Comparison of ENCODE assay signal across 24 mouse cellular contexts in genomic region chr5:115091015-115091414, GRCm38 (mm10). TPM values are rescaled to one million over a fixed set of nuclear protein-coding genes. Genes with fewer than 3 reads are reported as not detected.
DNase-seq lines count a peak whose midpoint lies in the region; ATAC-seq and TF ChIP-seq lines count a peak whose summit lies in the region.
"Had no signal": no experiment of that assay in that cellular context is flagged by ENCODE, and none has a peak within 500 bp of the region (broad histone marks: within the 10 kb centered on the region; RNA-seq: fewer than 3 reads in every experiment).

No protein-coding gene starts in this region.

- H3K9ac ChIP-seq in ES-E14 (ENCODE audit: insufficient read depth, low read depth, low read length, poor library complexity, severe bottlenecking) = no peak overlapping the region
- H3K9ac ChIP-seq in hindbrain, embryonic 13.5 days = no peak overlapping the region
- H3K9ac ChIP-seq: embryonic facial prominence, embryonic 15.5 days; heart, embryonic 15.5 days; hindbrain, embryonic 15.5 days had no signal

- peak overlapping the region; percentile 28; the same call in 1 of the 2 replicates for H3K27ac ChIP-seq in ES-E14 (ENCODE audit: insufficient read depth, low read depth, low read length, poor library complexity, severe bottlenecking)
- no peak overlapping the region for H3K27ac ChIP-seq in hindbrain, embryonic 13.5 days
- H3K27ac ChIP-seq: embryonic facial prominence, embryonic 15.5 days; forebrain, embryonic 10.5 days; heart, embryonic 15.5 days; hindbrain, embryonic 10.5 days; hindbrain, embryonic 15.5 days had no signal

- H3K36me3 ChIP-seq in ES-E14 (ENCODE audit: control insufficient read depth, insufficient read depth, low read length, poor library complexity, severe bottlenecking) = peaks cover 38% of the 10 kb centered on the region
- H3K36me3 ChIP-seq in hindbrain, embryonic 13.5 days = peaks cover 77% of the 10 kb centered on the region

- H3K4me2 ChIP-seq in hindbrain, embryonic 13.5 days = no peak overlapping the region
- H3K4me2 ChIP-seq: embryonic facial prominence, embryonic 15.5 days; heart, embryonic 11.5 days; heart, embryonic 15.5 days; hindbrain, embryonic 15.5 days had no signal

- no peak for DNase-seq in ES-E14 (ENCODE audit: low read depth, low spot score)
- DNase-seq in induced T-regulatory cell, adult 2 months (ENCODE audit: low read depth) = peak; percentile 31
- peak; percentile 57 for DNase-seq in large intestine, adult 2 months (ENCODE audit: low read depth, low spot score)
- DNase-seq in ovary, postnatal 36 days (ENCODE audit: low spot score) = no peak
- DNase-seq in heart, adult 9 months (ENCODE audit: low spot score in 2 of 2) = no peak
- DNase-seq: adrenal gland, adult 8-10 months; adrenal gland, postnatal 36 days; cerebellum, adult 2 months; cerebellum, postnatal 14 days; embryo, embryonic 11 days; gastrocnemius, postnatal 36 days; heart, adult 18-20 months; heart, postnatal 14 days had no signal

- H3K27me3 ChIP-seq in hindbrain, embryonic 13.5 days = no peaks in the 10 kb centered on the region
- H3K27me3 ChIP-seq: embryonic facial prominence, embryonic 15.5 days; heart, embryonic 15.5 days; hindbrain, embryonic 15.5 days; Patski had no signal

- in situ Hi-C loops in ES-E14 (cut with MboI; ENCODE audit: low sequenced_read_pairs in 2 of 2, unreplicated experiment in 2 of 2) = no loop called here

- no peaks in the 10 kb centered on the region for H3K9me3 ChIP-seq in ES-E14 (ENCODE audit: control insufficient read depth, insufficient read depth, low read depth, low read length)
- no peaks in the 10 kb centered on the region for H3K9me3 ChIP-seq in hindbrain, embryonic 13.5 days
- H3K9me3 ChIP-seq: embryonic facial prominence, embryonic 15.5 days; forebrain, embryonic 10.5 days; heart, embryonic 15.5 days; hindbrain, embryonic 15.5 days had no signal

- H3K4me3 ChIP-seq in ES-E14 (ENCODE audit: insufficient read depth in 1 of 2, low read depth in 1 of 2, low read length in 2 of 2, poor library complexity in 1 of 2, severe bottlenecking in 1 of 2) = no peak overlapping the region
- H3K4me3 ChIP-seq in hindbrain, embryonic 13.5 days = no peak overlapping the region
- H3K4me3 ChIP-seq: embryonic facial prominence, embryonic 15.5 days; erythroblast, embryonic 14.5 days; forebrain, embryonic 10.5 days; heart, embryonic 15.5 days; hindbrain, embryonic 10.5 days; hindbrain, embryonic 15.5 days had no signal

- peaks cover 5 to 8% of the 10 kb centered on the region in 2 experiments; a peak in 3 of 4 replicates for H3K4me1 ChIP-seq in ES-E14 (ENCODE audit: control insufficient read depth in 2 of 2, insufficient read depth in 2 of 2, low read length in 2 of 2, poor library complexity in 1 of 2)
- no peaks in the 10 kb centered on the region for H3K4me1 ChIP-seq in hindbrain, embryonic 13.5 days (replicated peaks)
- H3K4me1 ChIP-seq: embryonic facial prominence, embryonic 15.5 days; forebrain, embryonic 10.5 days; hindbrain, embryonic 10.5 days; hindbrain, embryonic 15.5 days had no signal

- no peak for ATAC-seq in hindbrain, embryonic 13.5 days (ENCODE audit: low FRiP score)
- ATAC-seq: forebrain, embryonic 14.5 days; Patski had no signal

- 18% methylated on average over 3 of the region's 3 CpGs for WGBS in large intestine, adult 2 months
- 92% methylated on average over 3 of the region's 3 CpGs for WGBS in hindbrain, embryonic 13.5 days

TF ChIP-seq in ES-E14, 5 proteins besides CTCF, POLR2A, EP300 and RAD21:
- TF ChIP-seq HCFC1 (IDR thresholded peaks at IDR 0.05; ENCODE audit: borderline replicate concordance, insufficient read depth, low read length) (no peak), MAFK (IDR thresholded peaks at IDR 0.05; ENCODE audit: insufficient read depth, low read depth, low read length) (no peak), ZNF384 (IDR thresholded peaks at IDR 0.05; ENCODE audit: low read depth, low read length) (no peak), ZC3H11A (IDR thresholded peaks at IDR 0.05; ENCODE audit: borderline replicate concordance, low read depth, low read length) (no peak), CHD2 (IDR thresholded peaks at IDR 0.05; ENCODE audit: low read depth, low read length) (no peak)
TF ChIP-seq in ES-E14: peak in this region for 0.

RNA-seq across cellular contexts. Expression of gene Gm10401, which starts 7.1 kb away (rescaled TPM):
- total RNA-seq in ES-E14 (2012; rRNA removed) = 5.8 and 7.7 TPM in 2 replicates
- 0.23 and 0.32 TPM in 2 replicates for polyA plus RNA-seq in large intestine, adult 2 months (2012; rRNA removed)
- polyA plus RNA-seq in hindbrain, embryonic 13.5 days (2015; fragmentation: Nextera tagmentation; extraction: Ambion mirVana) = 42.7 and 44.4 TPM in 2 replicates
- total RNA-seq: adrenal gland, adult 8-10 months; adrenal gland, postnatal 36 days; gastrocnemius, adult 8-10 months; gastrocnemius, postnatal 36 days; heart, adult 18-20 months; heart, postnatal 14 days had no signal
- polyA plus RNA-seq: cerebellum, adult 2 months; erythroblast, embryonic 14.5 days; Patski had no signal

RNA-seq across cellular contexts. Expression of gene Acads, which starts 28.1 kb away (rescaled TPM):
- 41.1 and 43.6 TPM in 2 replicates for total RNA-seq in ES-E14 (2012; rRNA removed)
- polyA plus RNA-seq in large intestine, adult 2 months (2012; rRNA removed) = 114 and 119 TPM in 2 replicates
- 24.4 and 25.2 TPM in 2 replicates for polyA plus RNA-seq in hindbrain, embryonic 13.5 days (2015; fragmentation: Nextera tagmentation; extraction: Ambion mirVana)

RNA-seq across cellular contexts. Expression of gene Unc119b, which starts 43.8 kb away (rescaled TPM):
- total RNA-seq in ES-E14 (2012; rRNA removed) = 27.1 and 27.5 TPM in 2 replicates
- polyA plus RNA-seq in large intestine, adult 2 months (2012; rRNA removed) = 33.6 and 35.6 TPM in 2 replicates
- 36.7 and 38.0 TPM in 2 replicates for polyA plus RNA-seq in hindbrain, embryonic 13.5 days (2015; fragmentation: Nextera tagmentation; extraction: Ambion mirVana)

Comparison
In these comparisons a context has a peak if more than half of its experiments do, and no peak if none do; other contexts are left out.
1. DNase-seq: peak in induced T-regulatory cell, adult 2 months (single experiment) and large intestine, adult 2 months (single experiment); none in ES-E14 (single experiment), ovary, postnatal 36 days (single experiment) and heart, adult 9 months (0 of 2).
2. RNA of gene Gm10401, which starts 7.1 kb away (polyA plus RNA-seq): 42.7 to 44.4 TPM in hindbrain, embryonic 13.5 days; 0.23 to 0.32 TPM in large intestine, adult 2 months; every median in the first group is over 10 times any median in the second.